Mouse (Mus musculus) right cerebral cortex, postnatal 10 days (tissue): Measurements from ENCODE around the gene Gm21292.
"Not testable (repeated sequence)": the region's sequence is repeated elsewhere in the genome, so short reads cannot be mapped to it uniquely, and the experiment has no call there.

ENCODE experiments used
- DNase-seq, 2 experiments: peaks; one replicate each; pipeline ENCODE4 v3.0.0; 2021; ENCODE audit warnings: low spot score in 2 of 2

Gene Gm21292

GRCm38 (mm10) chrY:9133824-9134223 is at the start of gene Gm21292:
Gene Gm21292 (minus strand): TSS chrY:9133924.
- not testable (repeated sequence) for DNase-seq
